Comparison of ENCODE assay signal across 20 mouse cellular contexts in genomic region chr2:44401704-44402422, GRCm38 (mm10).
DNase-seq lines count a peak whose midpoint lies in the region; ATAC-seq and TF ChIP-seq lines count a peak whose summit lies in the region.
"Had no signal": no experiment of that assay in that cellular context is flagged by ENCODE, and none has a peak within 500 bp of the region (broad histone marks: within the 10 kb centered on the region; RNA-seq: fewer than 3 reads in every experiment).

No protein-coding gene starts in this region.

- ATAC-seq in kidney, postnatal 0 days (replicated peaks; ENCODE audit: low FRiP score, low read depth) = no peak
- ATAC-seq in lung, embryonic 16.5 days (ENCODE audit: low read depth) = peak; percentile 92
- ATAC-seq in heart, embryonic 12.5 days (ENCODE audit: insufficient number of reproducible peaks, low FRiP score) = no peak
- ATAC-seq: forebrain, embryonic 14.5 days had no signal

- no peaks in the 10 kb centered on the region for H3K9me3 ChIP-seq in kidney, postnatal 0 days (replicated peaks; ENCODE audit: low read length)
- peaks cover 4% of the 10 kb centered on the region; the same call in 1 of the 2 replicates for H3K9me3 ChIP-seq in lung, embryonic 16.5 days (ENCODE audit: control insufficient read depth, low read length)
- peaks cover 5% of the 10 kb centered on the region for H3K9me3 ChIP-seq in heart, embryonic 12.5 days (replicated peaks)
- H3K9me3 ChIP-seq: embryonic facial prominence, embryonic 15.5 days; G1E had no signal

- no peak overlapping the region for H3K4me3 ChIP-seq in kidney, postnatal 0 days (replicated peaks; ENCODE audit: low read depth, low read length)
- no peak overlapping the region for H3K4me3 ChIP-seq in lung, embryonic 16.5 days (ENCODE audit: low read length)
- H3K4me3 ChIP-seq in heart, embryonic 12.5 days = no peak overlapping the region
- H3K4me3 ChIP-seq: embryonic facial prominence, embryonic 15.5 days; erythroblast, embryonic 14.5 days; forebrain, embryonic 10.5 days; hindbrain, embryonic 10.5 days had no signal

- H3K9ac ChIP-seq in kidney, postnatal 0 days (ENCODE audit: low read depth, low read length) = no peak overlapping the region
- H3K9ac ChIP-seq in lung, embryonic 16.5 days (ENCODE audit: low read length) = no peak overlapping the region
- no peak overlapping the region for H3K9ac ChIP-seq in heart, embryonic 12.5 days
- H3K9ac ChIP-seq: embryonic facial prominence, embryonic 15.5 days; hindbrain, embryonic 14.5 days had no signal

- H3K27ac ChIP-seq in kidney, postnatal 0 days = no peak overlapping the region
- H3K27ac ChIP-seq in lung, embryonic 16.5 days (ENCODE audit: low read length) = peak overlapping the region; percentile 75
- H3K27ac ChIP-seq in heart, embryonic 12.5 days (ENCODE audit: poor library complexity, severe bottlenecking) = no peak overlapping the region
- H3K27ac ChIP-seq: embryonic facial prominence, embryonic 15.5 days; forebrain, embryonic 10.5 days; hindbrain, embryonic 10.5 days; hindbrain, embryonic 14.5 days had no signal

- H3K4me1 ChIP-seq in kidney, postnatal 0 days (replicated peaks; ENCODE audit: insufficient read depth, low read length) = no peaks in the 10 kb centered on the region
- 0 out of 2 replicates have a peak, but pooled peaks cover 2% of the 10 kb centered on the region for H3K4me1 ChIP-seq in lung, embryonic 16.5 days (replicated peaks; ENCODE audit: control insufficient read depth, insufficient read depth, low read length)
- H3K4me1 ChIP-seq in heart, embryonic 12.5 days (replicated peaks) = no peaks in the 10 kb centered on the region

- peak; percentile 54 for DNase-seq in kidney, postnatal 0 days (ENCODE audit: low spot score)
- no peak for DNase-seq in kidney, postnatal 36 days
- DNase-seq in lung, postnatal 14 days = no peak
- peak; percentile 6 for DNase-seq in lung, postnatal 25 days (ENCODE audit: low spot score)
- DNase-seq: adrenal gland, adult 8-10 months; adrenal gland, postnatal 36 days; cerebellum, adult 2 months; cerebellum, postnatal 10 days; gastrocnemius, postnatal 36 days; heart, adult 18-20 months had no signal

- H3K27me3 ChIP-seq in kidney, postnatal 0 days (ENCODE audit: insufficient read depth, low read length) = no peaks in the 10 kb centered on the region
- no peaks in the 10 kb centered on the region for H3K27me3 ChIP-seq in lung, embryonic 16.5 days (ENCODE audit: control insufficient read depth, insufficient read depth, low read depth, low read length)
- no peaks in the 10 kb centered on the region for H3K27me3 ChIP-seq in heart, embryonic 12.5 days (replicated peaks)
- H3K27me3 ChIP-seq: embryonic facial prominence, embryonic 15.5 days had no signal

- WGBS in kidney, postnatal 0 days = 36% methylated on average over 3 of the region's 3 CpGs
- 34% methylated on average over 3 of the region's 3 CpGs for WGBS in lung, embryonic 16.5 days
- WGBS in heart, embryonic 12.5 days = 55% methylated on average over 3 of the region's 3 CpGs

- H3K36me3 ChIP-seq in kidney, postnatal 0 days (ENCODE audit: insufficient read depth, low read length) = no peaks in the 10 kb centered on the region
- H3K36me3 ChIP-seq in lung, embryonic 16.5 days (ENCODE audit: control insufficient read depth, insufficient read depth, low read length) = no peaks in the 10 kb centered on the region
- H3K36me3 ChIP-seq in heart, embryonic 12.5 days = no peaks in the 10 kb centered on the region
- H3K36me3 ChIP-seq: embryonic facial prominence, embryonic 15.5 days; forebrain, embryonic 10.5 days; G1E; hindbrain, embryonic 10.5 days had no signal

- H3K4me2 ChIP-seq in kidney, postnatal 0 days (ENCODE audit: low read length) = no peak overlapping the region
- no peak overlapping the region for H3K4me2 ChIP-seq in lung, embryonic 16.5 days (ENCODE audit: low read depth, low read length)
- H3K4me2 ChIP-seq in heart, embryonic 12.5 days = no peak overlapping the region
- H3K4me2 ChIP-seq: embryonic facial prominence, embryonic 15.5 days; heart, embryonic 11.5 days; hindbrain, embryonic 14.5 days had no signal

- no peak for TF ChIP-seq CTCF in kidney, postnatal 0 days (IDR thresholded peaks at IDR 0.05; ENCODE audit: low read depth)

Comparison
In these comparisons a context has a peak if more than half of its experiments do, and no peak if none do; other contexts are left out.
1. DNase-seq: peak in kidney, postnatal 0 days (single experiment) and lung, postnatal 25 days (single experiment); none in kidney, postnatal 36 days (0 of 2) and lung, postnatal 14 days (single experiment).